Mouse (Mus musculus) CH12.LX (cell line): Measurements from ENCODE around the gene Sphk2. TPM values are rescaled to one million over a fixed set of nuclear protein-coding genes. Genes with fewer than 3 reads are reported as not detected.
A peak's percentile ranks its signal among the peaks of the same experiment; 100 is the strongest.

ENCODE experiments used
- DNase-seq: peaks from one replicate; pipeline ENCODE4 v3.0.0-alpha.2; 2013; ENCODE audit errors: extremely low read depth
- H3K27ac ChIP-seq: 2 replicates; pipeline ENCODE4 v1.5.1; 2012; ENCODE audit warnings: low read depth, mild to moderate bottlenecking, control low read depth, moderate library complexity; ENCODE audit not compliant: insufficient read depth
- H3K27me3 ChIP-seq: replicated peaks from 2 replicates; pipeline ENCODE3; 2012; ENCODE audit warnings: inconsistent platforms
- H3K36me3 ChIP-seq, 2 experiments: replicated peaks in 1 of 2; 2 replicates each; pipeline versions ENCODE3 to v1.6.1; 2012; ENCODE audit warnings: inconsistent platforms in 1 of 2, low read length in 1 of 2, mild to moderate bottlenecking in 1 of 2, mixed read lengths in 1 of 2, moderate library complexity in 1 of 2; ENCODE audit not compliant: control insufficient read depth in 1 of 2, insufficient read depth in 1 of 2
- H3K4me1 ChIP-seq, 2 experiments: 2 replicates each; pipeline ENCODE4 v1.6.1; 2012; ENCODE audit warnings: inconsistent platforms in 1 of 2, moderate library complexity in 1 of 2; ENCODE audit not compliant: insufficient read depth in 2 of 2, control insufficient read depth in 1 of 2
- H3K4me2 ChIP-seq: 2 replicates; pipeline ENCODE4 v1.6.1; 2012; ENCODE audit warnings: low read depth, mild to moderate bottlenecking, control low read depth; ENCODE audit not compliant: poor library complexity, insufficient read depth, severe bottlenecking
- H3K4me3 ChIP-seq, 3 experiments: fragments of 150-350 bp in 1 of 3; sonication (generic) in 1 of 3; replicated peaks in 1 of 3; 2 replicates each; pipeline versions ENCODE3 to v1.5.1; 2011 to 2012; ENCODE audit warnings: low read depth in 2 of 3, low read length in 2 of 3, mild to moderate bottlenecking in 2 of 3, moderate library complexity in 2 of 3, control low read depth in 1 of 3, improper control_type of control experiment in 1 of 3, inconsistent platforms in 1 of 3, mixed read lengths in 1 of 3; ENCODE audit not compliant: poor library complexity in 1 of 3
- H3K79me2 ChIP-seq: replicated peaks from 2 replicates; pipeline ENCODE4 v1.6.1; 2012; ENCODE audit warnings: mild to moderate bottlenecking, moderate library complexity; ENCODE audit not compliant: control insufficient read depth, poor library complexity, insufficient read depth, severe bottlenecking; ENCODE audit errors: extremely low read depth
- H3K9ac ChIP-seq: 2 replicates; pipeline ENCODE4 v1.6.1; 2012; ENCODE audit warnings: low read depth, mild to moderate bottlenecking, control low read depth, moderate library complexity; ENCODE audit not compliant: insufficient read depth
- H3K9me3 ChIP-seq: replicated peaks from 2 replicates; pipeline ENCODE3; 2012; ENCODE audit warnings: low read length, inconsistent platforms, mixed read lengths
- BHLHE40 ChIP-seq: IDR thresholded peaks from 2 replicates; pipeline ENCODE4 v1.6.1; 2011; ENCODE audit warnings: mild to moderate bottlenecking, low read depth, low read length, improper control_type of control experiment
- CHD2 ChIP-seq: IDR thresholded peaks from 2 replicates; pipeline ENCODE4 v1.6.1; 2011; ENCODE audit warnings: low read length, improper control_type of control experiment
- E2F4 ChIP-seq: IDR thresholded peaks from 2 replicates; pipeline ENCODE4 v1.6.1; 2011; ENCODE audit warnings: low read depth, low read length, improper control_type of control experiment; ENCODE audit not compliant: insufficient replicate concordance
- ELF1 ChIP-seq: IDR thresholded peaks from 2 replicates; pipeline ENCODE4 v1.6.1; 2014; ENCODE audit warnings: low read depth, mild to moderate bottlenecking, inconsistent platforms, low read length, improper control_type of control experiment
- ETS1 ChIP-seq: conservative IDR thresholded peaks from 2 replicates; pipeline ENCODE4 v1.6.1; 2012; ENCODE audit warnings: low read depth, mild to moderate bottlenecking, inconsistent platforms, low read length, improper control_type of control experiment, moderate library complexity
- GABPA ChIP-seq: IDR thresholded peaks from 2 replicates; pipeline ENCODE4 v1.6.1; 2012; ENCODE audit warnings: low read depth, low read length, improper control_type of control experiment, inconsistent platforms; ENCODE audit not compliant: insufficient replicate concordance
- HCFC1 ChIP-seq: IDR thresholded peaks from 2 replicates; pipeline ENCODE4 v1.6.1; 2012; ENCODE audit warnings: low read depth, mild to moderate bottlenecking, inconsistent platforms, low read length, improper control_type of control experiment
- IRF4 ChIP-seq: IDR thresholded peaks from 2 replicates; pipeline ENCODE4 v1.6.1; 2014; ENCODE audit warnings: low read depth, mild to moderate bottlenecking, inconsistent platforms, low read length, improper control_type of control experiment
- JUN ChIP-seq: IDR thresholded peaks from 2 replicates; pipeline ENCODE4 v1.6.1; 2011; ENCODE audit warnings: low read depth, mild to moderate bottlenecking, low read length, improper control_type of control experiment, moderate library complexity; ENCODE audit not compliant: insufficient read depth
- KAT2A ChIP-seq: IDR thresholded peaks from 2 replicates; pipeline ENCODE4 v1.6.1; 2012; ENCODE audit warnings: low read length, improper control_type of control experiment, inconsistent platforms; ENCODE audit not compliant: insufficient replicate concordance
- MAX ChIP-seq: IDR thresholded peaks from 2 replicates; pipeline ENCODE4 v1.6.1; 2011; ENCODE audit warnings: low read length, improper control_type of control experiment
- MAZ ChIP-seq: IDR thresholded peaks from 2 replicates; pipeline ENCODE4 v1.6.1; 2012; ENCODE audit warnings: low read depth, mild to moderate bottlenecking, inconsistent platforms, low read length, improper control_type of control experiment, moderate library complexity
- MEF2A ChIP-seq: IDR thresholded peaks from 2 replicates; pipeline ENCODE4 v1.6.1; 2014; ENCODE audit warnings: low read depth, mild to moderate bottlenecking, inconsistent platforms, low read length, improper control_type of control experiment, borderline replicate concordance
- MXI1 ChIP-seq: IDR thresholded peaks from 2 replicates; pipeline ENCODE4 v1.6.1; 2011; ENCODE audit warnings: mild to moderate bottlenecking, low read depth, low read length, improper control_type of control experiment
- MYC ChIP-seq: IDR thresholded peaks from 2 replicates; pipeline ENCODE4 v1.6.1; 2011; ENCODE audit warnings: low read depth, mild to moderate bottlenecking, improper control_type of control experiment, low read length
- NELFE ChIP-seq: IDR thresholded peaks from 2 replicates; pipeline ENCODE4 v1.6.1; 2011; ENCODE audit warnings: low read depth, low read length, improper control_type of control experiment
- NRF1 ChIP-seq: IDR thresholded peaks from 2 replicates; pipeline ENCODE4 v1.6.1; 2014; ENCODE audit warnings: low read depth, mild to moderate bottlenecking, inconsistent platforms, low read length, improper control_type of control experiment, moderate library complexity
- PAX5 ChIP-seq: IDR thresholded peaks from 2 replicates; pipeline ENCODE4 v1.6.1; 2012; ENCODE audit warnings: low read length, inconsistent platforms, mixed read lengths
- POLR2AphosphoS2 ChIP-seq: IDR thresholded peaks from 2 replicates; pipeline ENCODE4 v1.6.1; 2011; ENCODE audit warnings: low read depth, low read length, improper control_type of control experiment
- SIN3A ChIP-seq: IDR thresholded peaks from 2 replicates; pipeline ENCODE4 v1.6.1; 2012; ENCODE audit warnings: low read length, improper control_type of control experiment, inconsistent platforms
- SMC3 ChIP-seq: IDR thresholded peaks from 2 replicates; pipeline ENCODE4 v1.6.1; 2011; ENCODE audit warnings: low read depth, low read length, improper control_type of control experiment
- TCF12 ChIP-seq: IDR thresholded peaks from 2 replicates; pipeline ENCODE4 v1.6.1; 2014; ENCODE audit warnings: low read depth, mild to moderate bottlenecking, inconsistent platforms, low read length, improper control_type of control experiment
- UBTF ChIP-seq: IDR thresholded peaks from 2 replicates; pipeline ENCODE4 v1.6.1; 2012; ENCODE audit warnings: low read depth, mild to moderate bottlenecking, inconsistent platforms, low read length, improper control_type of control experiment, moderate library complexity
- USF1 ChIP-seq: IDR thresholded peaks from 2 replicates; pipeline ENCODE4 v1.6.1; 2014; ENCODE audit warnings: low read depth, mild to moderate bottlenecking, inconsistent platforms, low read length, improper control_type of control experiment
- USF2 ChIP-seq: conservative IDR thresholded peaks from 2 replicates; pipeline ENCODE4 v1.6.1; 2011; ENCODE audit warnings: low read depth, low read length, improper control_type of control experiment
- ZNF384 ChIP-seq: IDR thresholded peaks from 2 replicates; pipeline ENCODE4 v1.6.1; 2012; ENCODE audit warnings: low read depth, low read length, improper control_type of control experiment, inconsistent platforms
- dilution Hi-C: fragments of 300-500 bp; cut with MboI; formaldehyde crosslinking; loops from 2 replicates; pipeline ENCODE4 v1.14.3; 2020; ENCODE audit warnings: low sequenced_read_pairs; ENCODE audit not compliant: extremely low pct_unique_long_range_greater_than_20kb, extremely low pct_ligation_motif_present
- in situ Hi-C: fragments of 300-500 bp; cut with MboI; formaldehyde crosslinking; loops from 3 replicates; pipeline ENCODE4 v1.14.3; 2019; ENCODE audit warnings: low sequenced_read_pairs, low pct_ligation_motif_present, low pct_unique_long_range_greater_than_20kb, mixed read lengths
- polyA plus RNA-seq: library from polyadenylated mRNA; unstranded; fragments of >175 nt; gene quantifications from 2 replicates; pipeline ENCODE4 v1.2.1, GENCODE M21; 2012; ENCODE audit warnings: low read depth; ENCODE audit not compliant: insufficient read length
- total RNA-seq, 2 experiments: library from RNA; depleted of rRNA; stranded (reverse); fragments of 300-350 nt in 1 of 2; fragments of >200 nt in 1 of 2; gene quantifications; 2 replicates each; pipeline ENCODE4 v1.2.3; 2012 to 2014

The Sphk2 gene
- total and polyA plus RNA-seq, 3 experiments = 9.4 to 22.4 (median 16.6) TPM

GRCm38 (mm10) chr7:45704730-45705442 is 12.9 kb downstream of the Sphk2 start, which contains the start of gene Dbp:
Gene Dbp (plus strand): TSS chr7:45705088.
- Histone ChIP-seq H3K9me3 (no peaks in the 10 kb centered on the region), H3K4me3 (peak within 1 kb of the TSS; percentile 65 to 77 (median 73)), H3K27me3 (no peaks in the 10 kb centered on the region), H3K27ac (peak within 1 kb of the TSS; percentile 66), H3K4me2 (peak within 1 kb of the TSS; percentile 99), H3K36me3 (peaks cover 0 to 12% of the 10 kb centered on the region in 2 experiments)
- DNase-seq = peak; percentile 100
- peak; percentile 87 for TF ChIP-seq MXI1
- TF ChIP-seq MEF2A = no peak
- peak; percentile 76 for TF ChIP-seq USF1
- TF ChIP-seq POLR2AphosphoS2 = no peak
- TF ChIP-seq MAZ = peak; percentile 98
- peak; percentile 88 for TF ChIP-seq ZNF384
- peak; percentile 58 for TF ChIP-seq ELF1
- no peak for TF ChIP-seq UBTF
- TF ChIP-seq NRF1 = peak; percentile 31; the same call in 1 of the 2 replicates
- TF ChIP-seq BHLHE40 = peak; percentile 90
- no peak for TF ChIP-seq GABPA
- TF ChIP-seq KAT2A = no peak
- peak; percentile 75 for TF ChIP-seq HCFC1
- no peak for TF ChIP-seq NELFE
- peak; percentile 78; the same call in 1 of the 2 replicates for TF ChIP-seq SIN3A
- TF ChIP-seq ETS1 = peak; percentile 3; the same call in 1 of the 2 replicates
- no peak for TF ChIP-seq IRF4
- peak; percentile 98 for TF ChIP-seq MAX
- TF ChIP-seq PAX5 = no peak
- peak; percentile 82 for TF ChIP-seq CHD2
- 0 out of 2 replicates have a peak, but pooled peaks have one; percentile 5 for TF ChIP-seq E2F4
- TF ChIP-seq MYC = peak; percentile 99
- TF ChIP-seq JUN = no peak
- TF ChIP-seq SMC3 = no peak
- TF ChIP-seq USF2 = peak; percentile 57
- 0 out of 2 replicates have a peak, but pooled peaks have one; percentile 15 for TF ChIP-seq TCF12
- TF ChIP-seq, all 38 proteins: peak for 16
- in situ Hi-C loops (no loop called here), dilution Hi-C loops (no loop called here)
- peak within 1 kb of the TSS; percentile 74 for H3K9ac ChIP-seq
- peaks cover 3 to 64% of the 10 kb centered on the region in 2 experiments; a peak in 3 of 4 replicates for H3K4me1 ChIP-seq
- H3K79me2 ChIP-seq = no peaks in the 10 kb centered on the region
